Mouse (Mus musculus) CH12.LX (cell line): ENCODE results near the gene 1700122O11Rik.

Source experiments
- EP300 ChIP-seq: IDR thresholded peaks from 2 replicates; pipeline ENCODE4 v1.6.1; 2011; ENCODE audit warnings: low read length, improper control_type of control experiment
- JUN ChIP-seq: IDR thresholded peaks from 2 replicates; pipeline ENCODE4 v1.6.1; 2011; ENCODE audit warnings: low read depth, mild to moderate bottlenecking, low read length, improper control_type of control experiment, moderate library complexity; ENCODE audit not compliant: insufficient read depth
- KAT2A ChIP-seq: IDR thresholded peaks from 2 replicates; pipeline ENCODE4 v1.6.1; 2012; ENCODE audit warnings: low read length, improper control_type of control experiment, inconsistent platforms; ENCODE audit not compliant: insufficient replicate concordance
- MAZ ChIP-seq: IDR thresholded peaks from 2 replicates; pipeline ENCODE4 v1.6.1; 2012; ENCODE audit warnings: low read depth, mild to moderate bottlenecking, inconsistent platforms, low read length, improper control_type of control experiment, moderate library complexity
- NRF1 ChIP-seq: IDR thresholded peaks from 2 replicates; pipeline ENCODE4 v1.6.1; 2014; ENCODE audit warnings: low read depth, mild to moderate bottlenecking, inconsistent platforms, low read length, improper control_type of control experiment, moderate library complexity
- TCF12 ChIP-seq: IDR thresholded peaks from 2 replicates; pipeline ENCODE4 v1.6.1; 2014; ENCODE audit warnings: low read depth, mild to moderate bottlenecking, inconsistent platforms, low read length, improper control_type of control experiment
- UBTF ChIP-seq: IDR thresholded peaks from 2 replicates; pipeline ENCODE4 v1.6.1; 2012; ENCODE audit warnings: low read depth, mild to moderate bottlenecking, inconsistent platforms, low read length, improper control_type of control experiment, moderate library complexity
- USF1 ChIP-seq: IDR thresholded peaks from 2 replicates; pipeline ENCODE4 v1.6.1; 2014; ENCODE audit warnings: low read depth, mild to moderate bottlenecking, inconsistent platforms, low read length, improper control_type of control experiment
- ZNF384 ChIP-seq: IDR thresholded peaks from 2 replicates; pipeline ENCODE4 v1.6.1; 2012; ENCODE audit warnings: low read depth, low read length, improper control_type of control experiment, inconsistent platforms

- TF ChIP-seq EP300 (no peak), ZNF384 (no peak), NRF1 (no peak), UBTF (no peak), USF1 (no peak), TCF12 (no peak), MAZ (no peak), KAT2A (no peak), JUN (no peak)
These were observed 9.8 kb downstream of the 1700122O11Rik start for GRCm38 (mm10) chr17:48028250-48028649.
